Mouse (Mus musculus) MEL (cell line): ENCODE results near the gene Arhgap44. TPM values are rescaled to one million over a fixed set of nuclear protein-coding genes. Genes with fewer than 3 reads are reported as not detected.

Source experiments
- DNase-seq: peaks from one replicate; pipeline ENCODE4 v3.0.0; 2011; ENCODE audit warnings: low read depth, low spot score
- H3K27ac ChIP-seq: 2 replicates; pipeline ENCODE4 v1.5.1; 2012; ENCODE audit warnings: low read depth, mild to moderate bottlenecking, control low read depth, low read length, moderate library complexity; ENCODE audit not compliant: control insufficient read depth
- H3K27me3 ChIP-seq, 2 experiments: fragments of 150-350 bp in 1 of 2; sonication (generic) in 1 of 2; 2 replicates each; pipeline ENCODE4 v1.6.1; 2012; ENCODE audit warnings: low read length in 2 of 2, mild to moderate bottlenecking in 2 of 2, improper control_type of control experiment in 1 of 2, moderate library complexity in 1 of 2; ENCODE audit not compliant: insufficient read depth in 2 of 2, control insufficient read depth in 1 of 2
- H3K36me3 ChIP-seq, 2 experiments: 2 replicates each; pipeline ENCODE4 v1.6.1; 2012 to 2014; ENCODE audit warnings: low read length in 2 of 2, improper control_type of control experiment in 1 of 2, inconsistent platforms in 1 of 2, mild to moderate bottlenecking in 1 of 2; ENCODE audit not compliant: insufficient read depth in 2 of 2, control insufficient read depth in 1 of 2
- H3K4me1 ChIP-seq, 2 experiments: fragments of 150-350 bp in 1 of 2; sonication (generic) in 1 of 2; 2 replicates each; pipeline ENCODE4 v1.6.1; 2012; ENCODE audit warnings: low read length in 2 of 2, improper control_type of control experiment in 1 of 2, mild to moderate bottlenecking in 1 of 2; ENCODE audit not compliant: insufficient read depth in 2 of 2, control insufficient read depth in 1 of 2
- H3K4me3 ChIP-seq, 2 experiments: fragments of 150-350 bp in 1 of 2; sonication (generic) in 1 of 2; 2 replicates each; pipeline ENCODE4 v1.5.1; 2012; ENCODE audit warnings: low read depth in 2 of 2, low read length in 2 of 2, mild to moderate bottlenecking in 2 of 2, moderate library complexity in 2 of 2, control low read depth in 1 of 2, improper control_type of control experiment in 1 of 2; ENCODE audit not compliant: control insufficient read depth in 1 of 2, insufficient read depth in 1 of 2
- H3K79me2 ChIP-seq: 2 replicates; pipeline ENCODE4 v1.6.1; 2012; ENCODE audit warnings: mild to moderate bottlenecking, low read length, moderate library complexity; ENCODE audit not compliant: control insufficient read depth, poor library complexity, insufficient read depth
- H3K9ac ChIP-seq: 2 replicates; pipeline ENCODE4 v1.6.1; 2012; ENCODE audit warnings: low read depth, mild to moderate bottlenecking, control low read depth, low read length, moderate library complexity; ENCODE audit not compliant: control insufficient read depth, poor library complexity, severe bottlenecking
- H3K9me3 ChIP-seq: fragments of 150-350 bp; sonication (generic); replicated peaks from 2 replicates; pipeline ENCODE4 v1.6.1; 2012; ENCODE audit warnings: mild to moderate bottlenecking, low read length, improper control_type of control experiment, moderate library complexity; ENCODE audit not compliant: insufficient read depth
- CHD2 ChIP-seq: IDR thresholded peaks from 2 replicates; pipeline ENCODE4 v1.6.1; 2011; ENCODE audit warnings: low read length, improper control_type of control experiment
- CTCF ChIP-seq, 3 experiments: IDR thresholded peaks in 2 of 3; conservative IDR thresholded peaks in 1 of 3; 2 replicates each; pipeline ENCODE4 v1.5.1; 2011 to 2012; ENCODE audit warnings: low read length in 3 of 3, low read depth in 2 of 3, mild to moderate bottlenecking in 2 of 3, improper control_type of control experiment in 1 of 3, inconsistent platforms in 1 of 3, mixed read lengths in 1 of 3, moderate library complexity in 1 of 3; ENCODE audit not compliant: control insufficient read depth in 1 of 3, insufficient read depth in 1 of 3, poor library complexity in 1 of 3, severe bottlenecking in 1 of 3
- E2F4 ChIP-seq: IDR thresholded peaks from 2 replicates; pipeline ENCODE4 v1.6.1; 2011; ENCODE audit warnings: low read depth, low read length, improper control_type of control experiment, borderline replicate concordance
- ELF1 ChIP-seq: IDR thresholded peaks from 2 replicates; pipeline ENCODE4 v1.6.1; 2014; ENCODE audit warnings: low read depth, mild to moderate bottlenecking, inconsistent platforms, low read length, improper control_type of control experiment, moderate library complexity
- EP300 ChIP-seq, 2 experiments: IDR thresholded peaks; 2 replicates each; pipeline ENCODE4 v1.6.1; 2011; ENCODE audit warnings: improper control_type of control experiment in 2 of 2, low read length in 2 of 2, low read depth in 1 of 2, mild to moderate bottlenecking in 1 of 2
- ETS1 ChIP-seq: IDR thresholded peaks from 2 replicates; pipeline ENCODE4 v1.6.1; 2012; ENCODE audit warnings: low read depth, mild to moderate bottlenecking, inconsistent platforms, low read length, improper control_type of control experiment, moderate library complexity
- JUND ChIP-seq: IDR thresholded peaks from 2 replicates; pipeline ENCODE4 v1.6.1; 2011; ENCODE audit warnings: low read depth, mild to moderate bottlenecking, improper control_type of control experiment, low read length
- MEF2A ChIP-seq: IDR thresholded peaks from 2 replicates; pipeline ENCODE4 v1.6.1; 2014; ENCODE audit warnings: low read depth, mild to moderate bottlenecking, inconsistent platforms, low read length, improper control_type of control experiment; ENCODE audit not compliant: poor library complexity, insufficient replicate concordance, severe bottlenecking; ENCODE audit errors: extremely low read depth
- MXI1 ChIP-seq: IDR thresholded peaks from 2 replicates; pipeline ENCODE4 v1.6.1; 2011; ENCODE audit warnings: mild to moderate bottlenecking, low read depth, low read length, improper control_type of control experiment
- MYB ChIP-seq: IDR thresholded peaks from 2 replicates; pipeline ENCODE4 v1.6.1; 2011; ENCODE audit warnings: mild to moderate bottlenecking, low read depth, low read length, improper control_type of control experiment
- MYC ChIP-seq: IDR thresholded peaks from 2 replicates; pipeline ENCODE4 v1.6.1; 2011; ENCODE audit warnings: low read depth, mild to moderate bottlenecking, low read length, improper control_type of control experiment, moderate library complexity
- NELFE ChIP-seq: IDR thresholded peaks from 2 replicates; pipeline ENCODE4 v1.6.1; 2011; ENCODE audit warnings: low read depth, low read length, improper control_type of control experiment
- POLR2AphosphoS2 ChIP-seq: IDR thresholded peaks from 2 replicates; pipeline ENCODE4 v1.6.1; 2011; ENCODE audit warnings: low read length, improper control_type of control experiment
- RAD21 ChIP-seq: IDR thresholded peaks from 2 replicates; pipeline ENCODE4 v1.6.1; 2011; ENCODE audit warnings: mild to moderate bottlenecking, low read depth, low read length, improper control_type of control experiment
- SIN3A ChIP-seq: IDR thresholded peaks from 2 replicates; pipeline ENCODE4 v1.6.1; 2012; ENCODE audit warnings: low read length, improper control_type of control experiment, inconsistent platforms
- SMC3 ChIP-seq: IDR thresholded peaks from 2 replicates; pipeline ENCODE4 v1.6.1; 2011; ENCODE audit warnings: low read depth, low read length, improper control_type of control experiment
- TAL1 ChIP-seq: IDR thresholded peaks from 2 replicates; pipeline ENCODE4 v1.6.1; 2012; ENCODE audit warnings: mild to moderate bottlenecking, inconsistent platforms, low read length, moderate library complexity, mixed read lengths
- TBP ChIP-seq: IDR thresholded peaks from 2 replicates; pipeline ENCODE4 v1.8.0; 2011; ENCODE audit warnings: low read depth, low read length, improper control_type of control experiment
- TCF12 ChIP-seq: IDR thresholded peaks from 2 replicates; pipeline ENCODE4 v1.6.1; 2014; ENCODE audit warnings: low read depth, mild to moderate bottlenecking, inconsistent platforms, low read length, improper control_type of control experiment, moderate library complexity
- UBTF ChIP-seq: IDR thresholded peaks from 2 replicates; pipeline ENCODE4 v1.6.1; 2012; ENCODE audit warnings: low read depth, mild to moderate bottlenecking, inconsistent platforms, low read length, improper control_type of control experiment, moderate library complexity, borderline replicate concordance; ENCODE audit not compliant: insufficient read depth
- ZC3H11A ChIP-seq: IDR thresholded peaks from 2 replicates; pipeline ENCODE4 v1.6.1; 2012; ENCODE audit warnings: low read depth, mild to moderate bottlenecking, inconsistent platforms, low read length, improper control_type of control experiment
- ZKSCAN1 ChIP-seq: IDR thresholded peaks from 2 replicates; pipeline ENCODE4 v1.6.1; 2012; ENCODE audit warnings: low read depth, mild to moderate bottlenecking, inconsistent platforms, low read length, improper control_type of control experiment, moderate library complexity
- ZMIZ1 ChIP-seq: IDR thresholded peaks from 2 replicates; pipeline ENCODE4 v1.6.1; 2012; ENCODE audit warnings: low read depth, mild to moderate bottlenecking, inconsistent platforms, low read length, improper control_type of control experiment, moderate library complexity
- polyA plus RNA-seq, 2 experiments: library from polyadenylated mRNA; stranded (reverse) in 1 of 2; unstranded in 1 of 2; fragments of >175 nt in 1 of 2; fragments of >200 nt in 1 of 2; gene quantifications; 2 replicates each; pipeline versions ENCODE4 v1.2.1 to v1.2.4; 2012; ENCODE audit warnings: low replicate concordance in 2 of 2, low read depth in 1 of 2; ENCODE audit not compliant: insufficient read length in 2 of 2, insufficient read depth in 1 of 2, missing spikeins in 1 of 2
- total RNA-seq: library from RNA; depleted of rRNA; stranded (reverse); fragments of 300-350 nt; gene quantifications from 2 replicates; pipeline ENCODE4 v1.2.3, GENCODE M21; 2012

Arhgap44 gene
- total and polyA plus RNA-seq, 3 experiments, result 0.08 TPM; not detected in 2

- no peak for DNase-seq
- TF ChIP-seq EP300 (IDR thresholded peaks at IDR 0.05; ENCODE audit: low read depth in 1 of 2, low read length in 2 of 2) (no peak), RAD21 (no peak), NELFE (no peak), SMC3 (no peak), MXI1 (no peak), MYC (no peak), SIN3A (no peak), CTCF (IDR thresholded peaks at IDR 0.05 in 2 of 3, conservative IDR thresholded peaks at IDR 0.05 in 1 of 3; ENCODE audit: control insufficient read depth in 1 of 3, insufficient read depth in 1 of 3, low read depth in 2 of 3, low read length in 3 of 3, poor library complexity in 1 of 3, severe bottlenecking in 1 of 3) (no peak)
- TF ChIP-seq, all 39 proteins: peak for 0
- no peak overlapping the region for H3K9ac ChIP-seq
These were observed 27.5 kb downstream of the Arhgap44 start for GRCm38 (mm10) chr11:65135251-65135739.

GRCm38 (mm10) chr11:65133661-65134060 lies 29.1 kb downstream of the Arhgap44 start:
- Histone ChIP-seq H3K4me3 (no peak overlapping the region), H3K79me2 (no peaks in the 10 kb centered on the region), H3K27ac (no peak overlapping the region), H3K27me3 (no peaks in the 10 kb centered on the region), H3K4me1 (no peaks in the 10 kb centered on the region), H3K9me3 (no peaks in the 10 kb centered on the region), H3K36me3 (no peaks in the 10 kb centered on the region), H3K9ac (no peak overlapping the region)
- TF ChIP-seq ZC3H11A (no peak), ZKSCAN1 (no peak), NELFE (no peak), CHD2 (no peak), TAL1 (no peak), CTCF (IDR thresholded peaks at IDR 0.05 in 2 of 3, conservative IDR thresholded peaks at IDR 0.05 in 1 of 3; ENCODE audit: control insufficient read depth in 1 of 3, insufficient read depth in 1 of 3, low read depth in 2 of 3, low read length in 3 of 3, poor library complexity in 1 of 3, severe bottlenecking in 1 of 3) (no peak), TCF12 (no peak), UBTF (no peak), ELF1 (no peak), TBP (no peak), ZMIZ1 (no peak), JUND (no peak), ETS1 (no peak), MYB (no peak), RAD21 (no peak), MEF2A (no peak), E2F4 (no peak), POLR2AphosphoS2 (no peak)
- no peak for DNase-seq

More at GRCm38 (mm10) chr11:65135251-65135739, 27.5 kb downstream of the Arhgap44 start:
- no peaks in the 10 kb centered on the region for H3K27me3 ChIP-seq
- H3K4me3 ChIP-seq, result no peak overlapping the region
- no peak overlapping the region for H3K27ac ChIP-seq
- H3K4me1 ChIP-seq, result no peaks in the 10 kb centered on the region
- H3K79me2 ChIP-seq, result no peaks in the 10 kb centered on the region
- H3K36me3 ChIP-seq, result no peaks in the 10 kb centered on the region
- no peaks in the 10 kb centered on the region for H3K9me3 ChIP-seq
